Mouse (Mus musculus) midbrain, embryonic 14.5 days (tissue): ENCODE measurements around the gene Cyp2d22. TPM values are rescaled to one million over a fixed set of nuclear protein-coding genes. Genes with fewer than 3 reads are reported as not detected.

Experiments used
- ATAC-seq: fragments of 200-750 bp; cut with Nextera tagmentation; 2 replicates; pipeline ENCODE4 v1.8.0; 2017; ENCODE audit warnings: moderate number of reproducible peaks, moderate library complexity; ENCODE audit not compliant: low FRiP score, low TSS enrichment
- DNase-seq: peaks from one replicate; pipeline ENCODE4 v3.0.0-alpha.2; 2015
- H3K27ac ChIP-seq: fragments of 300-500 bp; sonication (generic); replicated peaks from 2 replicates; pipeline ENCODE4 v1.5.1; 2014; ENCODE audit warnings: mild to moderate bottlenecking, low read depth, low read length, moderate library complexity
- H3K27me3 ChIP-seq: fragments of 300-500 bp; sonication (generic); 2 replicates; pipeline ENCODE4 v1.6.1; 2014; ENCODE audit warnings: low read length, control low read depth, mixed read lengths; ENCODE audit not compliant: control insufficient read depth, insufficient read depth
- H3K36me3 ChIP-seq: fragments of 300-500 bp; sonication (generic); 2 replicates; pipeline ENCODE4 v1.6.1; 2014; ENCODE audit warnings: low read length, control low read depth; ENCODE audit not compliant: control insufficient read depth, insufficient read depth
- H3K4me1 ChIP-seq: fragments of 300-500 bp; sonication (generic); 2 replicates; pipeline ENCODE4 v1.6.1; 2014; ENCODE audit warnings: mild to moderate bottlenecking, antibody characterized with exemption, low read length, control low read depth; ENCODE audit not compliant: control insufficient read depth, insufficient read depth
- H3K4me2 ChIP-seq: fragments of 300-500 bp; sonication (generic); 2 replicates; pipeline ENCODE4 v1.6.1; 2014; ENCODE audit warnings: mild to moderate bottlenecking, low read length, moderate library complexity
- H3K4me3 ChIP-seq: fragments of 300-500 bp; sonication (generic); replicated peaks from 2 replicates; pipeline ENCODE4 v1.5.1; 2014; ENCODE audit warnings: low read depth, low read length
- H3K9ac ChIP-seq: fragments of 300-500 bp; sonication (generic); replicated peaks from 2 replicates; pipeline ENCODE4 v1.6.1; 2014; ENCODE audit warnings: mild to moderate bottlenecking, low read length, moderate library complexity
- H3K9me3 ChIP-seq: fragments of 300-500 bp; sonication (generic); 2 replicates; pipeline ENCODE4 v1.6.1; 2016; ENCODE audit warnings: low read length, control low read depth, mixed read lengths; ENCODE audit not compliant: control insufficient read depth
- WGBS: fragments of 180-500 bp; shearing (Covaris S2); extraction: QIAGEN DNeasy Blood & Tissue Kit; methylation state at CpG from one replicate; pipeline ENCODE4 v1.1.7; 2014; 5-methylcytosine and 5-hydroxymethylcytosine counted together
- microRNA-seq: library from miRNA; unstranded; fragments of <30 nt; microRNA quantifications from one replicate; pipeline ENCODE4, GENCODE M21; 2016
- polyA plus RNA-seq: library from polyadenylated mRNA; unstranded; fragments of >200 nt; fragmentation: Nextera tagmentation; extraction: Ambion mirVana; gene quantifications from 2 replicates; pipeline ENCODE4 v1.2.1, GENCODE M21; 2014

Cyp2d22 gene
- polyA plus RNA-seq, 1 experiment from 2014 or later: 2.1 TPM

DNA sequence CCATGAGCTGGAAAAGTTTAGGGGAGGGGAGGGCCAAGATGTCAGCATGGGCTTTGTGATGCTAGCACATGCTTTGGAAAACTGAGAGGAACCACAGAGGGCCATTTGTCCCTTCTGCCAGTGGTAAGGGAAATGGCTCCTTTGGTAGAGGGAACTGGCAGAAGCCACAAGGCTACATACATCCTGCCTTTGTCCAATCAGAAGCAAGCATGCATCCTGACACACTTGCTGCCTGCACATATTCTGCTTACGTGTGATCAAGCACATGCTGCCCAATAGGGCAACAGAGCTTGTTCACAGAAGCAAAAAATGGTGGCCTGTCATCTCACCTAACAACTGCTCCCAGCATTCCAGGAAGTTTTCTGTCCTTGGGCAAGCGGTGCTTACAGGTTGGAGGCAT is 54.7 kb downstream of the Cyp2d22 start:
- Histone ChIP-seq H3K9ac (no peak overlapping the region), H3K4me3 (no peak overlapping the region), H3K4me1 (no peaks in the 10 kb centered on the region), H3K36me3 (peaks cover 4% of the 10 kb centered on the region; the same call in 1 of the 2 replicates), H3K27me3 (no peaks in the 10 kb centered on the region), H3K9me3 (no peaks in the 10 kb centered on the region), H3K4me2 (no peak overlapping the region), H3K27ac (no peak overlapping the region)
- DNase-seq (no peak), ATAC-seq (no peak)
- WGBS: 81% methylated on average over 2 of the region's 2 CpGs

DNA sequence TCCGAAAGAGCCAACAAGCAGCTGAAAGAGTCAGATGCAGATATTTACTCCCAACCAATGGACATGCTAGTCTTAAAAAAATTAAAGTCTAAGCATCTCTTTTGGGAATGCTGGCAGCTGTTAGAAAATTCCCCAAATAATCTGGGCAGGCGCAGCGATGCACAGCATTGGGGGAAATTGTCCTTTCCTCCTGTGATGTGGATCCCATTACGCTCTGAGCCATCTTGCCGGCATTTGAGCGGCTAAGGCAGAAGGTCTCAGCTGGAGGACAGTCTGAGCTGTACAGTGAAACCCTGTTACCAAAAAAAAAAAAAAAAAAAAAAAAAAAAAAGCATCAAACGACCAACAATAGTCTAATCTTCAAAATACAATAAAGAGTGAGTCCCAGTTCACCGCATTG is 57.9 kb downstream of the Cyp2d22 start:
- H3K4me2 ChIP-seq: no peak overlapping the region
- H3K36me3 ChIP-seq: no peaks in the 10 kb centered on the region
- no peak overlapping the region for H3K4me3 ChIP-seq
- no peaks in the 10 kb centered on the region for H3K27me3 ChIP-seq
- DNase-seq: no peak
- H3K4me1 ChIP-seq: no peaks in the 10 kb centered on the region
- H3K9ac ChIP-seq: no peak overlapping the region
- no peak for ATAC-seq
- WGBS: 80% methylated on average over 8 of the region's 8 CpGs
- H3K27ac ChIP-seq: no peak overlapping the region
- H3K9me3 ChIP-seq: no peaks in the 10 kb centered on the region

Small RNA genes lying within 50 kb of the gene (microRNA-seq; reads per million reads assigned to microRNA genes)
- gene Gm25990 (not detected), gene Gm27331 (not detected), gene Mir7684 (not detected)

Other genes starting within 250 kb of the Cyp2d22 start
- 132 and 158 TPM in 2 replicates for gene Srebf2, start 233.1 kb downstream of the Cyp2d22 start, polyA plus RNA-seq
- gene Shisa8, start 167.4 kb downstream of the Cyp2d22 start, polyA plus RNA-seq: 0.70 and 1.5 TPM in 2 replicates
- 0.19 TPM in 1 of 2 replicates, not detected in the other for gene Tnfrsf13c, start 155.9 kb downstream of the Cyp2d22 start, polyA plus RNA-seq
- gene Cenpm, start 135.5 kb downstream of the Cyp2d22 start, polyA plus RNA-seq: 13.9 and 23.2 TPM in 2 replicates
- 12.2 and 47.6 TPM in 2 replicates for gene 1500009C09Rik, start 127.9 kb downstream of the Cyp2d22 start, polyA plus RNA-seq
- gene Sept3, start 105.4 kb downstream of the Cyp2d22 start, polyA plus RNA-seq: 361 and 403 TPM in 2 replicates
- gene Wbp2nl, start 81.3 kb downstream of the Cyp2d22 start, polyA plus RNA-seq: not detected in 2 replicates
- 23.0 and 27.3 TPM in 2 replicates for gene Naga, start 41.3 kb downstream of the Cyp2d22 start, polyA plus RNA-seq
- 0.85 and 1.3 TPM in 2 replicates for gene Pheta2, start 41.3 kb downstream of the Cyp2d22 start, polyA plus RNA-seq
- gene Smdt1, start 41.3 kb downstream of the Cyp2d22 start, polyA plus RNA-seq: 286 and 365 TPM in 2 replicates
- gene Ndufa6, start 25.9 kb downstream of the Cyp2d22 start, polyA plus RNA-seq: 375 and 469 TPM in 2 replicates
- gene Cyp2d11, start 13.8 kb upstream of the Cyp2d22 start, polyA plus RNA-seq: not detected in 2 replicates
- not detected in 2 replicates for gene Cyp2d10, start 26.9 kb upstream of the Cyp2d22 start, polyA plus RNA-seq
- gene Cyp2d9, start 53.2 kb upstream of the Cyp2d22 start, polyA plus RNA-seq: not detected in 2 replicates
- not detected in 2 replicates for gene Cyp2d12, start 174.8 kb upstream of the Cyp2d22 start, polyA plus RNA-seq
- not detected in 2 replicates for gene Cyp2d34, start 240.7 kb upstream of the Cyp2d22 start, polyA plus RNA-seq